Mouse (Mus musculus): ENCODE measurements around the gene Hdlbp. TPM values are rescaled to one million over a fixed set of nuclear protein-coding genes. Genes with fewer than 3 reads are reported as not detected.
"Not testable (repeated sequence)": the region's sequence is repeated elsewhere in the genome, so short reads cannot be mapped to it uniquely, and the experiment has no call there.

The Hdlbp gene
- polyA plus RNA-seq, 1 experiment = 24.3 TPM

- Histone ChIP-seq H3K27ac (ENCODE audit: insufficient read depth, low read length) (no peak overlapping the region), H3K27me3 (ENCODE audit: control insufficient read depth, insufficient read depth, low read length) (no peaks in the 10 kb centered on the region), H3K4me3 (ENCODE audit: extremely low read depth, insufficient read depth, insufficient read length) (no peak overlapping the region), H3K4me1 (ENCODE audit: control insufficient read depth, insufficient read depth, insufficient read length) (peaks cover 5% of the 10 kb centered on the region; the same call in 1 of the 2 replicates), H3K36me3 (ENCODE audit: control insufficient read depth, insufficient read depth, low read length) (peaks cover 23% of the 10 kb centered on the region)
- TF ChIP-seq POLR2A (IDR thresholded peaks at IDR 0.05; ENCODE audit: low read depth, low read length) (no peak), CTCF (IDR thresholded peaks at IDR 0.05; ENCODE audit: extremely low read depth, insufficient read depth, insufficient read length, insufficient replicate concordance) (no peak)
- DNase-seq (ENCODE audit: low read depth in 1 of 2, low spot score in 2 of 2) = peak in 1 of 2 experiments; percentile 35
- 54% methylated on average over 10 of the region's 10 CpGs for WGBS
Observed at GRCm38 (mm10) chr1:93506944-93507676, 28.5 kb upstream of the Hdlbp start.

GRCm38 (mm10) chr1:93495312-93495711 is 16.7 kb upstream of the Hdlbp start:
- Histone ChIP-seq H3K27me3 (ENCODE audit: control insufficient read depth, insufficient read depth, low read length) (no peaks in the 10 kb centered on the region), H3K27ac (ENCODE audit: insufficient read depth, low read length) (no peak overlapping the region), H3K36me3 (ENCODE audit: control insufficient read depth, insufficient read depth, low read length) (peaks cover 21% of the 10 kb centered on the region), H3K4me3 (ENCODE audit: extremely low read depth, insufficient read depth, insufficient read length) (no peak overlapping the region), H3K4me1 (ENCODE audit: control insufficient read depth, insufficient read depth, insufficient read length) (no peaks in the 10 kb centered on the region)
- TF ChIP-seq CTCF (IDR thresholded peaks at IDR 0.05; ENCODE audit: extremely low read depth, insufficient read depth, insufficient read length, insufficient replicate concordance) (no peak), POLR2A (IDR thresholded peaks at IDR 0.05; ENCODE audit: low read depth, low read length) (no peak)
- WGBS = 64% methylated on average over 3 of the region's 3 CpGs
- DNase-seq (ENCODE audit: low read depth in 1 of 2, low spot score in 2 of 2) = no peak

GRCm38 (mm10) chr1:93486302-93486701 is 7.7 kb upstream of the Hdlbp start:
- H3K36me3 ChIP-seq (ENCODE audit: control insufficient read depth, insufficient read depth, low read length); H3K27ac ChIP-seq (ENCODE audit: insufficient read depth, low read length); H3K27me3 ChIP-seq (ENCODE audit: control insufficient read depth, insufficient read depth, low read length); H3K4me1 ChIP-seq (ENCODE audit: control insufficient read depth, insufficient read depth, insufficient read length); DNase-seq (ENCODE audit: low read depth in 1 of 2, low spot score in 2 of 2); H3K4me3 ChIP-seq (ENCODE audit: extremely low read depth, insufficient read depth, insufficient read length): not testable (repeated sequence)
- 72% methylated on average over 3 of the region's 3 CpGs for WGBS

- 3% methylated on average over 23 of the region's 23 CpGs for WGBS
- Histone ChIP-seq H3K27ac (ENCODE audit: insufficient read depth, low read length) (peak overlapping the region; percentile 95), H3K27me3 (ENCODE audit: control insufficient read depth, insufficient read depth, low read length) (no peaks in the 10 kb centered on the region), H3K4me1 (ENCODE audit: control insufficient read depth, insufficient read depth, insufficient read length) (no peaks in the 10 kb centered on the region), H3K36me3 (ENCODE audit: control insufficient read depth, insufficient read depth, low read length) (no peaks in the 10 kb centered on the region), H3K4me3 (ENCODE audit: extremely low read depth, insufficient read depth, insufficient read length) (peak overlapping the region; percentile 79)
- peak; percentile 12 to 25 for DNase-seq (ENCODE audit: low read depth in 1 of 2, low spot score in 2 of 2)
- TF ChIP-seq POLR2A (IDR thresholded peaks at IDR 0.05; ENCODE audit: low read depth, low read length) (no peak), CTCF (IDR thresholded peaks at IDR 0.05; ENCODE audit: extremely low read depth, insufficient read depth, insufficient read length, insufficient replicate concordance) (no peak)
Observed at GRCm38 (mm10) chr1:93479476-93480083, 965 bp upstream of the Hdlbp start.

GRCm38 (mm10) chr1:93477758-93478585 is 643 bp downstream of the Hdlbp start:
- Histone ChIP-seq H3K36me3 (ENCODE audit: control insufficient read depth, insufficient read depth, low read length) (no peaks in the 10 kb centered on the region), H3K27me3 (ENCODE audit: control insufficient read depth, insufficient read depth, low read length) (no peaks in the 10 kb centered on the region), H3K4me3 (ENCODE audit: extremely low read depth, insufficient read depth, insufficient read length) (peak overlapping the region; percentile 85), H3K27ac (ENCODE audit: insufficient read depth, low read length) (peak overlapping the region; percentile 96), H3K4me1 (ENCODE audit: control insufficient read depth, insufficient read depth, insufficient read length) (no peaks in the 10 kb centered on the region)
- no peak for TF ChIP-seq CTCF (IDR thresholded peaks at IDR 0.05; ENCODE audit: extremely low read depth, insufficient read depth, insufficient read length, insufficient replicate concordance)
- TF ChIP-seq POLR2A (IDR thresholded peaks at IDR 0.05; ENCODE audit: low read depth, low read length) = peak; percentile 67
- DNase-seq (ENCODE audit: low read depth in 1 of 2, low spot score in 2 of 2) = peak; percentile 96
- under 1% methylated on average over 39 of the region's 41 CpGs for WGBS

GRCm38 (mm10) chr1:93475694-93476093 is 2.9 kb downstream of the Hdlbp start:
- H3K27me3 ChIP-seq (ENCODE audit: control insufficient read depth, insufficient read depth, low read length) = no peaks in the 10 kb centered on the region
- no peak overlapping the region for H3K4me3 ChIP-seq (ENCODE audit: extremely low read depth, insufficient read depth, insufficient read length)
- no peak for DNase-seq (ENCODE audit: low read depth in 1 of 2, low spot score in 2 of 2)
- H3K4me1 ChIP-seq (ENCODE audit: control insufficient read depth, insufficient read depth, insufficient read length) = no peaks in the 10 kb centered on the region
- no peak overlapping the region for H3K27ac ChIP-seq (ENCODE audit: insufficient read depth, low read length)
- TF ChIP-seq CTCF (IDR thresholded peaks at IDR 0.05; ENCODE audit: extremely low read depth, insufficient read depth, insufficient read length, insufficient replicate concordance) (no peak), POLR2A (IDR thresholded peaks at IDR 0.05; ENCODE audit: low read depth, low read length) (no peak)
- 92% methylated on average over 3 of the region's 3 CpGs for WGBS
- no peaks in the 10 kb centered on the region for H3K36me3 ChIP-seq (ENCODE audit: control insufficient read depth, insufficient read depth, low read length)

All from spleen, adult 2 months (tissue).